Mouse (Mus musculus): Measurements from ENCODE around the gene Ccdc12.

DNA sequence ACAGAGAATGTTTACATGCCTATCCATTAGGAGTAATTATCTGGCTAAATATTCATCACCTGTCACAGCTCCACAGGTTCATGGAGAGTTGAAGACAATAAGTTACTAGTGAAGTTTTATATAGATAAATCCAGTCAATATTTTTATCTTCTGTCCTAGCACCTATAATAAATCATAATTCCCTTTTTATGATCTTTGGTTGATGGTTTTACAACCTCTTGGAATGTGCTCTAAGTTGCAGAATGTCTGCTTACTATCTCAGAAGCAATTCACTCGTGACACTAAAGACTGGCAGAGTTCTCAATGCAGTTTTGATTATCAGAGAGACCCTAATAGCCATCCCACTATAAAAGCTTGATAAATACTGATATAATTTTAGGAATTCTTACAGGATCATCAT lies 57.1 kb downstream of the Ccdc12 start:
- TF ChIP-seq POLR2A (IDR thresholded peaks at IDR 0.05; ENCODE audit: insufficient read length, low read depth), result no peak
- no peak for TF ChIP-seq USF1 (IDR thresholded peaks at IDR 0.05; ENCODE audit: low read depth)
- no peak for TF ChIP-seq TCF12 (IDR thresholded peaks at IDR 0.05; ENCODE audit: insufficient read depth, poor library complexity, severe bottlenecking)

All from myocyte (in vitro differentiated cells).